Mouse (Mus musculus) right cerebral cortex, adult 2 months (tissue): Measurements from ENCODE around the gene Synj1.

Source experiments
- DNase-seq, 2 experiments: peaks; one replicate each; pipeline ENCODE4 v3.0.0; 2021 to 2022; ENCODE audit warnings: low spot score in 2 of 2

Synj1 gene

GRCm38 (mm10) chr16:90950354-90950963 is 60.6 kb downstream of the Synj1 start:
- no peak for DNase-seq

GRCm38 (mm10) chr16:90946977-90947376 is 64.1 kb downstream of the Synj1 start:
- DNase-seq: no peak

DNA sequence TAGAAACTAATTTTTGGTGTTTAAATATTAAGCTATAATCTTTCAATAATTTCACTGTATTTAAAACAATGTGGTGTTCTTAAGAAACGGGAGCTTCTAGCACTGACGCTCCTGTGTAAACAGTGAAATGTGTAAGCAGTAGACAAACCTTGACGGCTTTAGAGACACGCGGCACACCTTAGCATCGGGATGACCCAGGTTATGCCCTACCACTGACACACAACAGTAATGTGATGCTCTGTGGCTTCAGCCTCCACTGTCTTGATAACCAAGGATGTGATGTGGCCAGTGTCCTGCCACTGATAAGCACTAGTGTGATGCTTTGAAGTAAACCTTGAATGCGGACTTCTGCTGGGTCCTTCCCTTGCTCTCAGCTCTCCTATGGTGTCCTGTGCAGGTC is 69.9 kb downstream of the Synj1 start:
- DNase-seq: no peak

DNA sequence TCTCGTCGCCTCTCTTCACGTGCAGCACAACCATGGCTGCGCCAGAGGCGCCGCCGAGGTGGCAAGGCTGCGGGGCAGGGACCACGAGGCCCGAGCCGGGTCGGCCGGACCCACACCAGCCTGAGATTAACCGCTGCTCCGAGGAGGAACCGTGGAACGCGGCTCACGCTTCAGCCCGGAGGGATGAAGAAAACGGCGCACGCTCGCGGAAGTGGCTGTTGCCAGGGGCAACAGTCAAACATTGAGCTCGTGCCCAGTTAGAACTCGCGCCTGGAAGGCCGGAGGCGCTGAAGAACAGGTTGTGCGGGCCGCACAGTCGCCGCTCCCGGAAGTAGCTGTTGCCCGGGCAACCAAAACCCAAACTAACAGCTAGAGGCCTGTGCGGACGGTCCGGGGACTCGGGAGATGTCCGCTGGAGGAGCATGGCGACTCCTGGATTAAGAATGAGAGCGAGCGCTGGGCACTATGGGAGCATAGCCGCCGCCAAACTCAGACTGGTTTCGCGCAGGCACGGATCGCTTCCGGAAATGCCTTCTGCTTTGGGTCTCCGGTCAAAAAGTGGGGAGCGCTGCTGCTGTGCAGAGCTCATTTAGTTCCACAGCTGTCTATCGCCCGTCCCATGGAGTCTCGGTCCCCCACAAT is 76.3 kb downstream of the Synj1 start, which contains the start of gene Cfap298:
Gene Cfap298, minus strand, starts transcription at position 428 of the 642 bp plus-strand sequence.
- peak; percentile 91 to 92 for DNase-seq

DNA sequence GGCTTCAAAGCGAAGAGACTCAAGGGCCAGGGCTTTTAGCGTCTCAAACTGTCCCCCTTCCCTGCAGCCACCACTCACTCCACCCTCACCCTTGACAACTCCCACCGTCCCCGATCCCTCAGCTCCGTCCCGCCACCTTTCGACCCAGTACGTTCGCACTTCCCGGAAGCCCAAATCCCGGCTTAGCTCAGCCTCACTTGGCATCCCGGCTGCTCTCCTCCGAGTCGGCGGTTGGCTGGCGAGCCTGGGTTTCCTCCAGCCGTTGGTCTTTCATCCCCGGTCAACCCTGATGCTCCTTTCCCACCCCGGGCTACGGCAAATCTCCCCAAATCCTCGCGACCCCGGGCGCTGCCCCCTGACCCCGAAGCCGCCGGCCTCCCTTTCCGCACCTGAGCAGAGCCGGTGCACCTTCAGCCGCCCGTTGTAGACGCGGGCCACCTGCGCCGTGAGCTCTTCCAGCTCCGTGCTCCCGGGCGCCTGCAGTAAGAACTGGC is 76.9 kb downstream of the Synj1 start:
- DNase-seq: peak; percentile 62 to 64

- DNase-seq: no peak
Measured at GRCm38 (mm10) chr16:90933534-90934176, 77.5 kb downstream of the Synj1 start.

GRCm38 (mm10) chr16:90927446-90927845 is 83.7 kb downstream of the Synj1 start:
- no peak for DNase-seq

- DNase-seq: peak; percentile 72 to 79
Measured at GRCm38 (mm10) chr16:90925461-90925860, 85.6 kb downstream of the Synj1 start.

- no peak for DNase-seq
Measured at GRCm38 (mm10) chr16:90924606-90925370, 86.3 kb downstream of the Synj1 start.

GRCm38 (mm10) chr16:90921471-90922159 is 89.5 kb downstream of the Synj1 start:
- no peak for DNase-seq

- no peak for DNase-seq
Measured at GRCm38 (mm10) chr16:90917156-90917555, 94.0 kb downstream of the Synj1 start.

DNA sequence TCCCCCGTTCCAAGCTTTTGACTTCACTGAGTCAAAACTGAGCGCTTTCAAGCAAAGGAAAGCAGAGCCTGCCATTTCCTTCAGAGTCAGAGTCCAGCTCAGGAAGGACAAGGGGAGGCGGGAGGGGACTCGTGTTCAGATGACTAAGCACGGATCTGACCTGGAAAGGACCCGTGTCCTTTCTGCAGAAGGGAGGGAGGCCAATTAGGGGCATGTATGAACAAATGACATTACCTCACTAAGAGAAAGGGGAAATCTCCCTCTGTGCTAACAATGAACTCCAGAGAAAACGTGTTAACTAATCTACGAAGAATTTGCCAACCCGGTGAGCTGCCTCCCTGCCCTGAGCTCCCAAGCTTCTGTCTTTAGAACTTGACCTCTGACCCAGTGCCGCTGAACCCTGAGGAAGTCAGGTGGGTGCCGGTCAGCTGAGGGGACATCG is 95.0 kb downstream of the Synj1 start:
- DNase-seq: no peak

DNA sequence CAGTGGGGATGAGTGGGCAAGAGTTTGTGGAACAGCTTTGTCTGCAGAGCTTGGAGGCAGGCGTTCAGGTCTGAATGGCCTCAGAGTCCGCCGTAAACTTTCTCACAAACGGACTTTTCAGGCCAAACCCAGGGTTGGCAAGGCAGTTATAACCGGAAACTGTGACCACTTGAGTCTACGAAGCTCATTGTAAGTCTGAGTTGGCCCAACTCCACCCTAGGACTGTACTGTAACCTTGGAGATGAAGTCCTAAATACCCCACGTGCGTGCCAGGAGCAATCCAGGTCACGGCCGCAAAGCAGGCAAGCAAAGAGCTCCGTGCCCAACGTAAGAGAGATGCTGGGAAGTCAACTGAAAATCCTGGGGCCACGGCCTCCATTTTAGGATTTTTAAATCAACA is 99.3 kb downstream of the Synj1 start:
- DNase-seq: no peak

GRCm38 (mm10) chr16:90910855-90911533 is 100.1 kb downstream of the Synj1 start:
- no peak for DNase-seq

DNA sequence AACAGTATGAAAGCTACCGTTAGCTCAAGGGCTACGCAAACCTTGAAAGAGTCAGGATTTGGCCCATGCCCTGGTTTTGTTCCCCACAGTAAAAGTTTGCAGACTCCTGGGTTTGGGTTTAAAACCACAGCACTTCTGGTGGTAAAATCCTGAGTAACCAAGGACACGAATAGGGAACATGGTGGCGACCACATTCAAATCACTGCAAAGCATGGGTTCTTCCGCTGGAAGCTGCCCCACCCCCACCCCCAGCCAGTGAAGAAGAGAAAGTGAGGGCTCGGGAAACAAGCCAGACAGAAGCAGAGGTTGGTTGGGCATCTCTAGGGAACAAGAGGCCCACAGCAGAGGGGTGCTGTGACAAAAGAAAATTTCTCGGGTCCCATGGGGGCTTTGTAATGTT is 103.9 kb downstream of the Synj1 start:
- DNase-seq: no peak

DNA sequence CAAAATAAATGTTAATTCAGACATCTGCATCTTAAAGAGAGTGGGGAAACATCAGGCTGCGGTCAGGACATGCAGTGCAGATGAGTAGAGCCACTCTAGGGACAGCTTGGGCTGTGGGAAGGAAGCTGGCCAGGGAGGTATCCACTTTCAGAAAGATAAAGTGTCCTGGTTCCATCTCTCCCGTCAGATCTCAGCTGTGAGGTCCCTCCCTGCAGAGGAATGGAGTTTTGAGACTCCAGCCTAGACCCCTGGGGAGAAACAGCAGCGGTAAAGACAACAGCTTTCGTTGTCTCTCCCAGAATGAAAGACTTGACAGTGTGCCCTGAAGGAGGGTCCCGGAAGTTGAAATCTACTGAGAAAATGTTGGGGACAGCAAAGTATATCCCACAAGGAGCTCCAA is 107.8 kb downstream of the Synj1 start:
- no peak for DNase-seq

- DNase-seq: no peak
Measured at GRCm38 (mm10) chr16:90901364-90901763, 109.7 kb downstream of the Synj1 start.

GRCm38 (mm10) chr16:90899498-90899897 is 111.6 kb downstream of the Synj1 start:
- no peak for DNase-seq

DNA sequence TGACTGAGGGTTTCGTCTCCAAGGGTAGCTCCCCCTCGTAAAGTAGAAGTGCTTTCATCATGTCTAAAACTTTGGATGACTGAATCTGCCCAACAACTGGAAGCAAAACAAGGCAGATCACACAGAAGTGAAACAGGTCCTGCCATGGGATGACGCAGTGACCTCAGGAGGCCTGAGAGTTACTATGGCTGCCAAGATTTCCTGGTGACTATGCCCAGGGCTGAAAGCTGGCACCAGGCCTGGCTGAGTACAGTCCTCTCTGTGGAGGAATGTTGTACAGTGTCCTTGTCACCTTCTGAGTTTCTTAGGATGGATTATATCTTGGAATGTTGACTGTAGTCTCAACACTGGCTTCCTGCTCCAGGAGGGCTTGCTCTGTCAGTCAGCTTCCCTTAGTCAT is 113.5 kb downstream of the Synj1 start:
- DNase-seq: no peak

GRCm38 (mm10) chr16:90893792-90894191 is 117.3 kb downstream of the Synj1 start:
- DNase-seq: no peak

GRCm38 (mm10) chr16:90893019-90893418 is 118.1 kb downstream of the Synj1 start:
- no peak for DNase-seq
